Mouse (Mus musculus) megakaryocyte, embryonic 14.5 days (primary cell): ENCODE results near the gene Sipa1l3.

ENCODE experiments used
- FLI1 ChIP-seq: IDR thresholded peaks from 2 replicates; pipeline ENCODE4 v1.6.1; 2012; ENCODE audit warnings: low read length, inconsistent platforms, mixed read lengths
- GATA1 ChIP-seq: IDR thresholded peaks from 3 replicates; pipeline ENCODE4 v1.6.1; 2012; ENCODE audit warnings: mixed read lengths, low read length, inconsistent platforms, borderline replicate concordance

GRCm38 (mm10) chr7:29441151-29441550 lies 77.3 kb downstream of the Sipa1l3 start:
- TF ChIP-seq GATA1 (no peak), FLI1 (no peak)
